Mouse (Mus musculus) layer of hippocampus, postnatal 14 days (tissue): ENCODE data around the gene Map3k12. TPM values are rescaled to one million over a fixed set of nuclear protein-coding genes. Genes with fewer than 3 reads are reported as not detected.

Source experiments
- DNase-seq, 2 experiments: peaks; one replicate each; pipeline ENCODE4 v3.0.0; 2021 to 2022; ENCODE audit warnings: low spot score in 2 of 2, mixed read lengths in 1 of 2
- total RNA-seq, 2 experiments: library from RNA; stranded (reverse); gene quantifications; 2 replicates each; pipeline ENCODE4 v1.2.3; 2021

The Map3k12 gene
- total RNA-seq, 2 experiments from 2014 or later: 81.9 to 89.4 TPM

- no peak for DNase-seq
Observed at GRCm38 (mm10) chr15:102520416-102520815, 3.6 kb upstream of the Map3k12 start.

DNA sequence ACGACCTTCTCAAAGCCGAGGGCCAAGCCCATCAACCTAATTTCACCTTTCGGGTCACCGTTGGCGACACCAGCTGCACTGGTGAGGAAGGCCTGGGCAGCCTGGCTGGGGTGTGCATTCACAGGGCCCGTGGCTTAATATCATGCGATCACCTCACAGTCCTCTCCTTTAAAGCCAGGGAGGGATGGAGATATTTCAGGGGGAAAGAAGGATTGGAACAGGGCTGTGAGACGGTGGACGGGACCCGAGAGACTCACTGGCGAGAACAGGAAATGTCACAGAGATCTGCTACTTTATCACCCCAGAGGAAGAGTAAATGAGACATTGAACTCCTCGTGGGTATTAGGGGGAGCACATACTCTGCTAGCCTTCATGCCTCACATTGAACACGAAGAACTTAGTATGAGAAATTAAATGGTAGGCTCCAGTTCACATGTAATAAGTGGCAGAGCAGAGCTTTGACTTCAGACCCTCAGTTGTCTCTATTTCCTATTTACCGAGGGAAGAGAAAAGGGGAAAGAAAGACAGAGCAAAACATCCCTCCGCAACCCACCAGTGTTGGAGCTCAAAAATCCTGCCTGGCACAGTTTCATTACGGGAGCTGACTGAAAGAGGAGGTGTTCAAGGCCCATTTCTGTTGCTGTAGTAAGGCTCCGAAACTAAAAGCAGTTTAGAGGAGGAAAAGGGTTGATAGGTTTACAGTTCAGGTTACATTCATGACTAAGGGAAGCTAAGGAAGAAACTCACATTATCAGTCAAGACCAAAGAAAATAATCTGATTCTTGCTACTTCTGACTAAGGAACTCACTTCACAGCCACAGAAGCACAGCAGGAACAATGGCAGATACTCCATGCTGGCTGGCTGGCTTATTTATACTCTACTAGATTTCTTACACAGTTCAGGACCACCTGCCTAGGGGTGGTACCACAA is 2.6 kb upstream of the Map3k12 start:
- no peak for DNase-seq

DNA sequence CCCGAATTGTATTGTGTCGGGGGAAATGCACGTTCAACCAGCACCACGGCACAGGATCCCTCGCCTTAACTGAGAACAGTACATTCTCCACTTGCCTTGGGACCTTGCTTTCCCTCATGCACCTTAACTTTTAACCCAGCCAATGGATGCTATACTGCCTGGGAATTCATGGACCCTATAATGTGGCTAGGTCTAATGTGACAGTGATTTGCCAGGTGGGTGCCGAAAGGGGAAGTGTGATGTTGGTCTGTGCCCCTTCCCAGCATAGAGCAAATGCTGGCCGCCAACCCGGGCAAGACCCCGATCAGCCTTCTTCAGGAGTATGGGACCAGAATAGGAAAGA is 2.0 kb upstream of the Map3k12 start:
- DNase-seq: no peak

GRCm38 (mm10) chr15:102517976-102518858 is 1.4 kb upstream of the Map3k12 start, which contains the start of gene Tarbp2:
Gene Tarbp2 (plus strand): TSS chr15:102518192.
- peak; percentile 99 to 100 for DNase-seq

DNA sequence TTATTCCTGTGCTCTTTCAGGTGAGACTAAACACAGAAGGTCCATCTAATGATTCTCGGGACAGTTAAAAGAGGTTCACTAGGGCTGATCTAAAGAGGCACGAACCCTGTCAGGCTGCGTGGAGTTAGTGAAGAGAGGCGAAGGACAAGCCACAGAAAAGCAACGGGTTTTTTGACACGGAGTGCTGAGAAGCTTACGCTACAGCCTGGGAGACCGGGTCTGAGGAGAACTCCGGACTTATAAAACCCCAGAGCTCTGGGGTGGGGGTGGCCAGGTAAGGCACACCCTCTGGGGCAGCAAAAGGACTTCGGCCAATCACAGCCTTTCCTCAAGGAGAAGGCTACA is 739 bp upstream of the Map3k12 start:
- DNase-seq: no peak

- no peak for DNase-seq
Observed at GRCm38 (mm10) chr15:102516293-102516692, 571 bp downstream of the Map3k12 start.

- no peak for DNase-seq
Observed at GRCm38 (mm10) chr15:102515791-102516190, 1.1 kb downstream of the Map3k12 start.

DNA sequence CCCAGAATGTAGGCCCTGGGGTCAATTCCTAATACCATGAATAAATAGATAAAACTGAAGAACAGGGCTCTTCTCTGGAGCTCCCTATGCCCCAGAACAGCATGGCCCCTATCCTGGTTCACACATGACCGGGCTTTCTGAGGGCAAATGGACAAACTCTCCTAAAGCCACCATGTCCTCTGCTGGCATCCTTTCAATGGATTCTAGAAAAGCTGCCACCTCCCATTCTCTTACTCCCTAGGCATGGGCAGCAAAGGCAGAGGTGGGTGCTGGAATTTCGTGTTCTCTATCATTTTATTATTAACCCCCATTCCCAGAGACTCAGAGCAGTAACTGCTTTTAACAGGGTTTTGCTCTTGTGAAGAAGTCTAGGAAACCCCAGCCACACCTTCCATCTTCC is 1.6 kb downstream of the Map3k12 start:
- no peak for DNase-seq

GRCm38 (mm10) chr15:102513004-102513403 is 3.9 kb downstream of the Map3k12 start:
- no peak for DNase-seq

GRCm38 (mm10) chr15:102512471-102512870 is 4.4 kb downstream of the Map3k12 start:
- DNase-seq: no peak

GRCm38 (mm10) chr15:102512010-102512409 is 4.9 kb downstream of the Map3k12 start:
- no peak for DNase-seq

GRCm38 (mm10) chr15:102511285-102511833 is 5.5 kb downstream of the Map3k12 start:
- no peak for DNase-seq

DNA sequence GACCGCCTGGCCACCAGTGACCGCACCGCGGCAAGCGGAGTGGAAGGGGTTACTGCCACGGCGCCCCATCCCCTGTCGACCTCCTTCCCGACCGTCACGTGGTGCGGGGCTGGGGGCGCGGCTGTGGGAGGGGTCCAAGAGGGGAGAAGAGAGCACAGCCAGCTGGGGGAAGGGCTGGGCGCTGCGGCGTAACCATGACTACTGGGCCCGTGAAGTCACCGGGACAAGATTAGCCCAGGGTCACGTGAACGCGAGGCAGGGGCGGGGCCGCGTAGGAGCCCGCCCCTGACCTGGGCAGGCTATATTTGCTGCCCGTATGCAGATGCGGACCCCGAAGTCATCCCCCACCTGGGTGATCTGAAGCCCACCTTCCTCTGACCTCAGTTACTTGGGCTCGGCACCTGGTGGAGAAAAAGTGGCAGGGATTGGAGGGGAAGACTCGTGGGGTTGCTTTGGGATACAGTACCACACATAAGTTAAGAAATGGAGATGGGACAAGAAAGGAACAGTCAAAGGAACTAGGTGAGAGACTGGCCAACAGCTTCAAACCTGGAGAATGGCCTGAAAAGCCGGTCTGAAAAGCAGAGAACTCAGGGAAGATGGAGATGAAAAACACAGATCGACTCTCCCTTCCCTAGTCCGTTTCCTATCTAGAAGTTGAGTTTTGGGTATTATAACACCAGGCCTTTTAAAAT is 6.1 kb downstream of the Map3k12 start:
- DNase-seq: peak; percentile 83 to 91

DNA sequence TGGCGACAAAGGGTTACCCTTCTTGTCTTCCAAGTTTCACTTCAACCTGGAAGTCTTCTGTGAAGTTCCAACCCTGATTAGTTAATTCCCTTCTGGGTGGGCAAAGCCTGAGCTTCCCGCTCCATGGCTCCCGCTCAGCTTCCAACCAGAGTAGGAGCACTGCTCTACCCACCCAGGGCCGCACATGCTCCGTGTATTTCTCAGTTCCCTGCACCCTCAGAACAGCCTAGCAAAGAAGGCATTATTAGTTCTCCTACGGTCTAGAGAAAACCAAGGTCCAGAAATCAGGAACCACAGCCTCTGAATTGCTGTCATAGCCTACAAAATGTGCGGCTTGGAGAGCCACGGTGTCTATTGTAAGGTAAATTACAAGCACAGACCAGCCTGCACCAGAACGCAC is 6.8 kb downstream of the Map3k12 start:
- DNase-seq: peak; percentile 41 to 65

GRCm38 (mm10) chr15:102508336-102508735 is 8.5 kb downstream of the Map3k12 start:
- DNase-seq: no peak

DNA sequence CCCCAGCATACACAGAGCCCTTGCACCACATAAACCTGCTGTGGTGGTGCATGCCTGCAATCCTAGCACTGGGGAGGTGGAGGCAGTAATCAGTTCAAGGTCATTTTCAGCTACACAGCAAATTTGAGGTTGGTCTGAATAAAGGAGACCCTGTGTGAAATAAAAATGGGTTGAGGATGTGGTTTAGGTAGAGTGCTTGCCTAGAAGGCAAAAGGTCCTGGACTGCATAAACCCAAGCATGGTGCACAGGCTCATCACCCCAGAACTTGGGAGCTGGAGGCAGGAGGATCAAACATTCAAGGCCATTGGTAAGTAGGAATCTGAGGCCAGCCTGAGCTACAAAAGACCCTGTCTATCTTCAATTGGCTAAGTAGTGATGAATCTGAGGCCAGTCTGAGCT is 9.3 kb downstream of the Map3k12 start:
- no peak for DNase-seq

DNA sequence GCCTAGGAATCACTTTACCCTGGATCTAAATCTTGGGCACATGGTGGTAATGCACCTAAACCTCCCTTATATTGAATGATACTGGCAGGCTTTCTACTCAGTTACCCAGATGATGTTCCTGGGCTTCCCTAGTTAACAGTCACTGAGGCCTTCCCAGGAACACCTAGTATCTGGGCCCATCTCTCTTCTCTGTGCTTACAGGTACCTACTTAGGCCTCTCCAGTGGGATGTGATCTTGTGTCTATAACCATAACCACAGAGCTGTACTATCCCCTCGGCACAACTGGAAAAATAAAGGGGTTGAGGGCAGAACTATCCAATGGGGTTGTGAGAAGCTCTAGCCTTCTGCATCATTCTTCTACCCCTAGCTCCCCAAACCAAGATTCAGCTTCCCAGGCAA is 10.0 kb downstream of the Map3k12 start:
- no peak for DNase-seq

GRCm38 (mm10) chr15:102506464-102506830 is 10.4 kb downstream of the Map3k12 start:
- no peak for DNase-seq

DNA sequence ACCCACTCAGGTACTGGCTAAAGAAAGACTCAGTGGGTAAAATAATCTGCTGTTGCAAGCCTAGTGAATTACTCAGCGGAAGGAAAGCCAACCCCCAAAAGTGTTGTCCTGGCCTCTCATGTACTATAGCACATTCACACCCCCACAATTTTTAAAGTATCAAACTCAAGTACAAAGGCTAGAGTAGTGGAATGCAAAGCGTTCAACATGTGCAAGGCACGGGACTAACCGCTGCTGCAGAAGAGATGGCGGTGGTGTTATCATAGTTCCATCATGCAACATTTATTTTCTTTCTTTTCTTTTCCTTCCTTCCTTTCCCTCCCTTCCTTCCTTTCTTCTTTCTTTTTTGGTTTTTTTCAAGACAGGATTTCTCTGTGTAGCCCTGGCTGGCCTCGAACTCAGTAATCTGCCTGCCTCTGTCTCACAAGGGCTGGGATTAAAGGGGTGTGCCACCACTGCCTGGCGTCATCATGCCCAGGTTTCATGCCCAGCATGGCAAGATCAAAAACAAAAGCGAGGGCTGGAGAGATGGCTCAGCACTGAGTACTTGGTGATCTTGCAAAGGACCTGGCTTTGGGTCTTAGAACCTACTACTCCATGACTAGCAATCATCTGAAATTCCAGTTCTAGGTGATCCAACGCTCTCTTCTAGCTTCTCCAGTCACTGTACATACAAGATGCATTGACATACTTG is 10.9 kb downstream of the Map3k12 start:
- no peak for DNase-seq

DNA sequence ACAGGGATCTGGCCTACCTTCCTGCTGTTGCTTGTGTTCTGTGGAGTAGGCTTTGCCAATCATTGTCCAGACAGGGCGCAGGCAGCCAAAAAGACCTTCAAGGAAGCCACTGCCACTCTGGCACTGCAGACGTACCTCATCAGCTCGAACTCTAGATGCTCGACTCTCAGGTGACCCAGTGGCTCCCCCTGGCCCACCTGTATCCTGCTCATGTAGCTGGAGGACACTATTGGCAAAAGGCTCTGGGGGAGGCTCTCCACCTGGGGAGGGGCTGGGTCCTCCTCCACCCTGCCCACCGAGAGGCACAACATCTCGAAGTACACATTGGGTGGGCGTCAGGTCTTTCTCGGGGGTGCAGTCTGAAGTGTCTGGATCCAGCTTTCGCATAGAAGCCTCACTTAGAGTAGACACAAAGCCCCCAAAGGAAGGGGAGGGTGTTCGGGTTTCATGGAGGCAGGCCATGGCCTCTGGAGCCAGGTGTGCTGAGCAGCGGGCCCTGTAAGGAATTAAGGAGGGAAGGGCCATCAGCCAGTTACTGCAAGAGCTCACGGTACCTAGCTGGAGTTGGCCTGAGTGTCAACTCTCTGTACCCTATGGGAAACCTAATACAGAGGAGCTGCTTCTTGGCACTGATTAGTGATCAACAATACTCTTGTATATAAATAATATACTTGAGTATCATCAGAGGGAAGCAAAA is 11.6 kb downstream of the Map3k12 start:
- no peak for DNase-seq
